Mouse (Mus musculus) heart, adult 2 months (tissue): ENCODE measurements around the gene 1700129C05Rik. TPM values are rescaled to one million over a fixed set of nuclear protein-coding genes. Genes with fewer than 3 reads are reported as not detected.

Experiments used
- DNase-seq, 2 experiments: peaks; one replicate each; pipeline ENCODE4 v3.0.0; 2021
- H3K27ac ChIP-seq: fragments of 200-600 bp; 2 replicates; pipeline ENCODE4 v1.8.1; 2022
- H3K27me3 ChIP-seq: fragments of 200-500 bp; 2 replicates; pipeline ENCODE4 v1.6.1; 2012; ENCODE audit warnings: mild to moderate bottlenecking, low read length, inconsistent platforms, mixed read lengths; ENCODE audit not compliant: control insufficient read depth, insufficient read depth
- H3K36me3 ChIP-seq: fragments of 200-500 bp; 2 replicates; pipeline ENCODE4 v1.6.1; 2012; ENCODE audit warnings: low read length, inconsistent platforms; ENCODE audit not compliant: control insufficient read depth, insufficient read depth
- H3K4me1 ChIP-seq: fragments of 200-500 bp; 2 replicates; pipeline ENCODE4 v1.6.1; 2011; ENCODE audit warnings: low read length; ENCODE audit not compliant: control insufficient read depth, insufficient read depth
- H3K4me3 ChIP-seq: fragments of 200-600 bp; 2 replicates; pipeline ENCODE4 v1.8.1; 2022
- H3K79me2 ChIP-seq: fragments of 200-500 bp; replicated peaks from 2 replicates; pipeline ENCODE4 v1.6.1; 2012; ENCODE audit warnings: mild to moderate bottlenecking, inconsistent platforms, low read length, moderate library complexity, mixed read lengths; ENCODE audit not compliant: control insufficient read depth, insufficient read depth
- H3K9ac ChIP-seq: fragments of 200-500 bp; 2 replicates; pipeline ENCODE4 v1.6.1; 2012; ENCODE audit warnings: low read depth, mild to moderate bottlenecking, control low read depth, inconsistent platforms, low read length, mixed read lengths
- CTCF ChIP-seq: fragments of 200-600 bp; IDR thresholded peaks from 2 replicates; pipeline ENCODE4 v1.8.1; 2022; ENCODE audit warnings: antibody characterized with exemption, mild to moderate bottlenecking, moderate library complexity
- EP300 ChIP-seq: fragments of 200-500 bp; IDR thresholded peaks from 2 replicates; pipeline ENCODE4 v1.6.1; 2011; ENCODE audit warnings: low read depth, low read length, control low read depth; ENCODE audit not compliant: insufficient read depth
- POLR2A ChIP-seq: fragments of 200-500 bp; IDR thresholded peaks from 2 replicates; pipeline ENCODE4 v1.6.1; 2011; ENCODE audit warnings: mild to moderate bottlenecking, low read depth, low read length, control low read depth; ENCODE audit not compliant: insufficient read depth
- whole genome bisulfite sequencing: fragments of 180-500 bp; shearing (Covaris S2); methylation state at CpG from one replicate; pipeline ENCODE4 v1.1.7; 2018; 5-methylcytosine and 5-hydroxymethylcytosine counted together
- intact Hi-C: fragments of 180-260 bp; cut with DNase I; formaldehyde crosslinking; loops from one replicate; pipeline ENCODE4 v1.15.1; 2025
- long read RNA-seq: library from polyadenylated mRNA; stranded (forward); transcript quantifications from one replicate; pipeline ENCODE4 v2.0.0, GENCODE M21; 2021
- polyA plus RNA-seq: library from polyadenylated mRNA; depleted of rRNA; stranded (reverse); fragments of >200 nt; gene quantifications from 2 replicates; pipeline ENCODE4 v1.2.3, GENCODE M21; 2012; rRNA removed
- total RNA-seq, 2 experiments: library from RNA; stranded (reverse); gene quantifications; 2 replicates each; pipeline ENCODE4 v1.2.3; 2021

1700129C05Rik gene
- not detected for total RNA-seq
- polyA plus RNA-seq = 0.10 and 0.56 TPM in 2 replicates
- long read RNA-seq = 0 reads

GRCm38 (mm10) chr14:59142793-59143192 lies at the start of gene 1700129C05Rik:
Gene 1700129C05Rik, minus strand, starts transcription at chr14:59142893.
- no peaks in the 10 kb centered on the region for H3K36me3 ChIP-seq
- H3K9ac ChIP-seq = no peak within 1 kb of the TSS
- H3K27ac ChIP-seq = no peak within 1 kb of the TSS
- 88% methylated on average over 4 of the region's 4 CpGs for WGBS
- intact Hi-C loops = no loop called here
- H3K4me1 ChIP-seq = no peaks in the 10 kb centered on the region
- no peak for DNase-seq
- TF ChIP-seq EP300 (no peak), CTCF (no peak), POLR2A (no peak)
- no peaks in the 10 kb centered on the region for H3K27me3 ChIP-seq
- no peaks in the 10 kb centered on the region for H3K79me2 ChIP-seq
- H3K4me3 ChIP-seq = no peak within 1 kb of the TSS

DNA sequence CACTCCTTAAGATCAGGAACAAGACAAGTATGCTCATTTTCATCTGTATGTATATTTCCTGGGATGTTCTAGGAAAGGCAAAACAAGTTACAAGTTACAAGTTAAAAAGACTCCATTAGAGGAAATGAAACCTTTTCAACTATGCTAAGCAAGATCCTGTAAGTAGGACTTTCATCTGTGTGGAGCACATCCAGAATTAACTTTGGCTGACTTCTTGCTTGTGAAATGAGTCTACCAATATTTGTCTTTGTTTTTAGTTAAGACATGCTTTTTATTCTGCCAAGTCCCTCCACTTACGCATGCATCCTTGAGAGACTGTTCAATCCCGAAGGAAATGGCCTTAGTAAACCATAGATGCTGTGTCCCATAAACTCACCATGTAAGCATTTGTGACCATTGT lies 43.4 kb upstream of the 1700129C05Rik start:
- no peaks in the 10 kb centered on the region for H3K27me3 ChIP-seq
- no peak overlapping the region for H3K27ac ChIP-seq
- TF ChIP-seq EP300 = no peak
- H3K79me2 ChIP-seq = no peaks in the 10 kb centered on the region
- H3K9ac ChIP-seq = no peak overlapping the region
- no peak overlapping the region for H3K4me3 ChIP-seq
- intact Hi-C loops = no loop called here
- WGBS = 82% methylated on average over 2 of the region's 2 CpGs
- H3K36me3 ChIP-seq = no peaks in the 10 kb centered on the region
- no peak for DNase-seq
- H3K4me1 ChIP-seq = no peaks in the 10 kb centered on the region

GRCm38 (mm10) chr14:59185514-59185913 lies 42.8 kb upstream of the 1700129C05Rik start:
- H3K27me3 ChIP-seq = no peaks in the 10 kb centered on the region
- no peak overlapping the region for H3K4me3 ChIP-seq
- H3K4me1 ChIP-seq = no peaks in the 10 kb centered on the region
- intact Hi-C loops = no loop called here
- no peak for DNase-seq
- TF ChIP-seq POLR2A = no peak
- TF ChIP-seq EP300 = no peak
- no peak for TF ChIP-seq CTCF
- H3K9ac ChIP-seq = no peak overlapping the region
- no peaks in the 10 kb centered on the region for H3K36me3 ChIP-seq
- no peak overlapping the region for H3K27ac ChIP-seq
- H3K79me2 ChIP-seq = no peaks in the 10 kb centered on the region

DNA sequence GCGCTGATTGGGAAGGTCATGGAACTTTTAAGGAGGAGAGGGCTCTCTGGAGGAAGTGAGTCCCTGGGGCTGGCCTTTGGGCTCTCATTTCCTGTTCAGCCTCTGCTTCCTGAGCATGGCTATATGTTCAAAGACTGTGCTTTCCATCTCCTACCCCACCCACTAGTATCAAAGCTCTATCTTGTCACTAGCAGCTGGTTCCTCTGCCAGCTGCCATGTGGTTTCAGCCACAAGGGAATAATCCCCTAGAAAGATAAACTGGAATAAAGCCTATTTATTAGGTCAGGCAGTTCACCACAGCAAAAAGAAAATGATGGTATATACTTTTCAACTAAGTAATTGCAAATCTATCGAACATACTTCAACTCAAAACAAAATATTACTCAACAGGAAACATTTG lies 40.0 kb upstream of the 1700129C05Rik start:
- Histone ChIP-seq H3K9ac (no peak overlapping the region), H3K4me1 (no peaks in the 10 kb centered on the region), H3K36me3 (no peaks in the 10 kb centered on the region), H3K27me3 (no peaks in the 10 kb centered on the region), H3K27ac (no peak overlapping the region), H3K4me3 (no peak overlapping the region), H3K79me2 (no peaks in the 10 kb centered on the region)
- no peak for TF ChIP-seq EP300
- no peak for TF ChIP-seq CTCF
- no peak for TF ChIP-seq POLR2A
- intact Hi-C loops = no loop called here
- 52% methylated on average over 2 of the region's 2 CpGs for WGBS
- DNase-seq = no peak

DNA sequence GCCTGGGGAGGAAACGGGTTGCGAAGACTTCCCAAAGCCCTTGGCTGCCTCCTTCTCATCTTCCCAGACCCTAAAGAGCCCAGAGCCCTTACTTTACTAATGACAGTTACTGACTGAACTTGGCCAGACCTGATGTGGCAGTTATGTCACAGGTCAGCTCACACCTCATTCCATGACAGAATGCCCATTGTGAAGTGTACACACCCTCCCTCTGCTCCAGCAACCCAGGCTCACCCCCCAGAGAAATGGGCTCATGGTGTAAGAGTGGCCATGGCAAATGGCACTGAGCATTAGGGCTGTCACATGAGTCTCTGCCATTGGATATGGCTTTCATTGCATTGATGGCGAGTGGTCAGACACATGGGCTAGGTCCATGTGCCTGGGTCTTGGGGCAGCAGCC lies 36.0 kb upstream of the 1700129C05Rik start, which contains the start of gene Gm5142:
Gene Gm5142, minus strand, starts transcription at position 101 of the 400 bp plus-strand sequence.
- intact Hi-C loops = no loop called here
- 88% methylated on average over 3 of the region's 3 CpGs for WGBS

GRCm38 (mm10) chr14:59157016-59157698 lies 14.5 kb upstream of the 1700129C05Rik start:
- intact Hi-C loops = loop anchor here (5.0 kb wide), 1 partner anchor 400 kb away; no protein-coding TSS in a partner anchor

More for the DNA sequence above, 36.0 kb upstream of the 1700129C05Rik start, which contains the start of gene Gm5142:
- no peak within 1 kb of the TSS for H3K27ac ChIP-seq
- no peaks in the 10 kb centered on the region for H3K27me3 ChIP-seq
- no peak within 1 kb of the TSS for H3K9ac ChIP-seq
- H3K36me3 ChIP-seq = no peaks in the 10 kb centered on the region
- H3K4me3 ChIP-seq = no peak within 1 kb of the TSS
- no peaks in the 10 kb centered on the region for H3K4me1 ChIP-seq
- TF ChIP-seq CTCF = no peak
- no peak for TF ChIP-seq EP300
- no peak for TF ChIP-seq POLR2A
- no peak for DNase-seq
- no peaks in the 10 kb centered on the region for H3K79me2 ChIP-seq

More at GRCm38 (mm10) chr14:59157016-59157698, 14.5 kb upstream of the 1700129C05Rik start:
- no peaks in the 10 kb centered on the region for H3K4me1 ChIP-seq
- H3K4me3 ChIP-seq = no peak overlapping the region
- H3K36me3 ChIP-seq = no peaks in the 10 kb centered on the region
- 45% methylated on average over 3 of the region's 3 CpGs for WGBS
- TF ChIP-seq POLR2A (no peak), CTCF (no peak), EP300 (no peak)
- no peaks in the 10 kb centered on the region for H3K27me3 ChIP-seq
- DNase-seq = no peak
- no peaks in the 10 kb centered on the region for H3K79me2 ChIP-seq
- no peak overlapping the region for H3K27ac ChIP-seq
- no peak overlapping the region for H3K9ac ChIP-seq
